Mouse (Mus musculus) c-Kit-positive CD71-negative TER-119-negative erythroid progenitor cells, embryonic 14.5 days (primary cell): ENCODE results near the gene Hsph1.

ENCODE experiments used
- DNase-seq: peaks from one replicate; pipeline ENCODE4 v3.0.0-alpha.2; 2013; ENCODE audit warnings: low read depth

Gene Hsph1

DNA sequence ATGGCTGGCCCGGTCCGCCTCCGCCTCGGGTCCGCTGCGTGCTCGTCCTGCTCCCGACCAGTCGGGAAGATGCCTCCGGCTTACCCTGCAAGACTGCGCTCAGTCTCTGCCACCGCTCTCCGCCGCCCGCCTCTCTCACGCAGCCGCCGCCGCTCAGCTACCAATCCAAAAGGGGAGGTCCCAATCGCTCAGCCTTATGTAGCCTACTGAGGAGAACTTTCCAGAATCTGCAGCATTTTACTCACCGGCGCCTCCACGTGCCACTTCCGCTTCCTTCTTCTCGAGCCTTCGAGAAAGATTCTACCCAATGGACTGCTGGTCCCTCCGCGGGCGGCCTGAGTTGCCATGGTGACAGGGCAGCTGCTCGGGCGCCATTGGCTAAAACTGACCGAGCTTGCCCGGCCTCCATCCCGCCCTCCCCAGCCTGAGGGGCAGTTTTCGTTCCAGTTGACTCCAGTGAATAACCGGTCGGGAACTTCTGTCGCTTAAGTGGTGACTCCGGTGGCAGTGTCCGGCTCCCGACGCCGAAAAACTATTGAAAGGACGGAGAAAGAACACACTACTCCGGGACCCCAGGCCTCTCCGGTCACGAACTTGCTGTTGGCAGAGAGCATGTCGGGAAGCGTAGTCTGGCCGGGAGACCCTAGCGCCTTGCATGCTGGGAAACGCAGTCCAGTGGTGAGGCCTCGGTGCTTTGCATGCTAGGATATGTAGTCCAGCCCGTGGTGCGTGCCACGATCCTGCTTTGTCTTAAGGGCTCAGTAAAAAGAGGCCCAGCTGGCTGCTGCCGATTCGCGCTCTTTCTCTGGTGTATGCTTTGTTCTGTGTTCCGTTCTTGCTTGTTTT, at the start of gene Hsph1:
Gene Hsph1, minus strand, starts transcription at position 302 of the 846 bp plus-strand sequence.
- DNase-seq: peak; percentile 93

DNA sequence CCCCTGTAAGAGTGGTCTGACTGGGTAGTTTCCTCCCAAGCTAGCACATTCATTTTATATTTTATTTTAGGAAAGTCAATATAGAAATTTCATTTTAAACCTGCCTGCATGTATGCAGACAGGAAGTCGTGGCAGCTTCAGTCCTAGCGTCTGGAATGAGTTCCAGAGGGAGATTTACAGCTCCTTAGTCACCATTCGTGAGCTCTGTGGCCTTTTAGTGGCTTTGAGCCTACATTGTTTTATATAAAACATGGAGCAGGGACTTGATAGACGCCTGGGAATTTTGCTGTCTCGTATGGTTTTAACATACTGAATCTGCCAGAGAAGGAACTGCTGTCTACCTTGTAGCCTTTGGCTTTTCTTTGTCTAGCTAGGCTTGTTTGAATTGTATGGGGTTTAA, 44.8 kb upstream of the Hsph1 start:
- DNase-seq: no peak

DNA sequence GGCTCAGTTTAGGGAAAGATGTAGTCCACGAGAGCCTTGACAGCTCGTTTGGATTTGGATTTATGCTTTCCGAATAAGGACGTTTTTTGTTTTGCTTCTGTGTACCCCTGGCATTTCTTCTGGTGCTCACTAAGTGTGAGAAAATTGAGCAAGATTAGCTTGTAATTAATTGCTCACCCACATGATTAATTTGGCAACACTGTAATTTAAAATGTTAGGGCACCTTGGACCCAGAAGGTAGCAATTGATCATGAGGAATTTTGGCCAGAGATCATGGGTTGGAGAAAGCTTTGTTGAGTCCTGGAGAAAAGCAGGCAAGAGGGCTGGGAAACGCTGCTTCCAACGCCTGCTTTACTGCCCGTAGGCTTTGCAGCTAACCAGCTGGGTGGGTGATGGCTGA, 43.7 kb upstream of the Hsph1 start:
- no peak for DNase-seq

DNA sequence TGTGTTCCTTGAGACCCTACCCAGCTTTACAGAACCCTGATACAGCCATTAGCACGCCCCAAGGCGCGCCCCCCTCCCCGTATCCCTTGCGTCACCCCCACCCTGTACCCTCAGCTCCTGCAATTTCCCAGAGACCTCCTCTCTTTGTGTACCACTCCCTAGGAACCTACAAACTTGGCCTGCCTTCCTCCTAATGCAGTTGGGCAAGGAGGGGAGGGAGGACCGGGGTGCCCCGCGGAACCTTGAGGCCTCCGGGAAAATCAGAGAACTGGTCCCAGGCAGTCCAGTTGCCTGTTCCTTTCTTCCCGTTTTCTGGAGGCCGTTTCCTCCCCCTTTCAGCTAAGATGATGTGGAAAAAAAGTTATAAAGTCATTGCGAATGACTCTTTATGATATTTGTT, 43.2 kb upstream of the Hsph1 start:
- DNase-seq: no peak

DNA sequence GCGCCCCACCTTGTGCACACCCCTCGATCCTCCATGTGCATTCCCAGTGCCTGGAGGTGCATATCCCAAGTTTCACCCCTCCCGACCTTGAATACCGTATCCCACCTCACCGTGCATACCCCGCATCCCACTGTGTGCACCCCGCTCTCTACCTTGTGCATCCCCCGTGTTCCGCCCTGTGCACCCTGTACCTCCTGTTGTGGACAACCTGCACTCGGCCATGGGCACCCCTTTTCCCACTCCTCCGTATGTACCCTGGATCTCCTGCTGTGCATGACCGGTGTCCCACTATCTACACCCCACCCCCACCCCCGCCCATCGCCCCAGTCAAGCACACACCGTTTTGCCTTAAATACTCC, 42.8 kb upstream of the Hsph1 start:
- no peak for DNase-seq

DNA sequence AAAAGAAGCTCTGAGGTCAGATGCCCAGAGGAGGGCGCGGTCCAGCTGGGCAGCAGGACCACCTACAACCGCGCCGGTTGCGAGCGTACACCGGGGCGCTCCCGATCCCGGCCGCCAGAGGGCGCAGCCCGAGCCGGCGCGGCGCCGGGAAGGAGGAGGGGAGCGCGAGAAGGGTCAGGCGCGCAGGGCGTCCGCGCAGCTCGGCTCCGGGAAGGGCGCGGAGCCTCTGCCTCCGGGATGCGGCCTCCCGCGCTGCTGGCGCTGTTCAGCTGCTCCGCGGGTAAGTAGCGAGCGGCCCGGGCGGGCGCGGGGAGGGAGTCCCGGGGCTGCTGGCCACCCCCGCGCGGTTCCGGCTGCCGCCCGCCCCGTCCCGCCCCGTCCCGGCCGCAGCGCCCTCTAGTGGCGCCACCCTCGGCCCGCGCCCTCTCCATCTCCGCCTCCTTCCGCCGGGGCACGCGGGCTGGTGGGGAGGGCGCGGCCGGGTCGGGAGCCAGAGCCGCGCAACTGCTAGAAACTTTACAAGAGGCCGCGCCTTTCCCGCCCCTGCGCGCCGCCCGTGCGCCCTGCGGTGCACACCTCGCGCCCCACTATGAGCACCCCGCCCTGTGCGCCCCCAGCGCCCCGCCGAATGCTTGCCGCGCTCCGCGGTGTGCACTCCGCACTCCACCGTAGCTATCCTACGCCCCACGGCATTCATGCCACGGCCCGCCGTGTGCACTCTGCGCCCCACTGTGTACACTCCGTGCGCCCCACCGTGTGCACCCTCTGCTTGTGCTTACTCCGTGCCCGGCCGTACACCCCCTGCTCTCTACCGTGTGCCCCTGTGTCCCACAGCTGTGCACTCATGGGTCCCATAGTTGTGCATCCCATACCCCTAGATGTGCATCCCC, 42.2 kb upstream of the Hsph1 start, which contains the start of gene B3glct:
Gene B3glct, plus strand, starts transcription at position 131 of the 890 bp plus-strand sequence.
- peak; percentile 58 for DNase-seq

DNA sequence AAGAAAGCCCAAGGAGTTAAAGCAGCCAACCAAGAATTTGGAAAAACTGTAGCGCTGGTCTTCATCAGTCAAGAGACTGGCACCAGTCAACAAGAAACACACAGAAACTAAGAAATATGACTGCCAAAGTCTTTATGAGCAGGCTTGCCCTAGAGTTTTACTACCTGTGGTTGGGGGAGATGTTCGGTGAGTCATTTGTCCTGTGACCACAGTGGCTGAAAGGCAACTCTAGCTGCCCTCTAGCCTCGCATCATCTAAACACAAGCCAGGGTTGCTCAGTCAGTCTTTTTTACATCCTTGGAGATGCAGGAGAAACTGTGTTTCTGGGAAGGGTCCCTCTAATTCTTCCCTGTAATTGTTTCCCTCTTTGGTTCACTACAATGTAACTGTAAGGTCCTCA, 41.0 kb upstream of the Hsph1 start:
- no peak for DNase-seq

DNA sequence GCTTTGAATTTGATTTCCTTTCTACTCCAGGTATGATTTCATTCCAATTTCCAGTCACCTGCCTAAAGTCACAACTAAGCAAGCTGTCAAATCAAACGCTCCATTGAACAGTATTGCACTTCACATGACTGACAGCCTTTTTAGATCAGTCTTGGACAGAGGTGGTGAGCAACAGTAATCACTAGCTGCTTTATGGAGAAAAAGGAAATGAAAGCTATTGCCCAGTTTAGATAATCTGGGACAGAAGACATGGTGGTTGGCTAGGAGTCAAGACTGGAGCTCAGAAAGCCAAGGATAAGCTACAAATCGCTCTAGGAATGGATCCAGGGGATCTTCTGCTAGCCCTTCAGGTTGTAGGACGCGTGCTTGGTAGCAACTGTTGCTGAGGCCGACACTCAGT, 27.2 kb upstream of the Hsph1 start:
- DNase-seq: no peak

DNA sequence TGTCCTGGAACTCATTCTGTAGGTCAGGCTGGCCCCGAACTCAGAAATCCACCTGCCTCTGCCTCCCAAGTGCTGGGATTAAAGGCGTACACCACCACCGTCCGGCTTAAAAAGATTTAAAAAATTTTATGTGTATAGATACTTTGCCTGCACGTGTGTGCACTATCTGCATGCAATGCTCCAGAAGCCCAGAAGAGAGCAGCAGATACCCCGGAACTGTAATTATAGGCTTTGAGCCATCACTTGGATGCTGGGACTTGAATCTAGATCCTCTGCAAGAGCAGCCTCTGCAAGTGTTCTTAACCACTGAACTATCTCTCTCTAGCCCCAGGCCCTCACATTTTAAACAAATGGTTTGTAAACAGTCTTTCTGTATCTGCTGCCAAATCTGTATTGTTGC, 26.8 kb upstream of the Hsph1 start:
- no peak for DNase-seq

DNA sequence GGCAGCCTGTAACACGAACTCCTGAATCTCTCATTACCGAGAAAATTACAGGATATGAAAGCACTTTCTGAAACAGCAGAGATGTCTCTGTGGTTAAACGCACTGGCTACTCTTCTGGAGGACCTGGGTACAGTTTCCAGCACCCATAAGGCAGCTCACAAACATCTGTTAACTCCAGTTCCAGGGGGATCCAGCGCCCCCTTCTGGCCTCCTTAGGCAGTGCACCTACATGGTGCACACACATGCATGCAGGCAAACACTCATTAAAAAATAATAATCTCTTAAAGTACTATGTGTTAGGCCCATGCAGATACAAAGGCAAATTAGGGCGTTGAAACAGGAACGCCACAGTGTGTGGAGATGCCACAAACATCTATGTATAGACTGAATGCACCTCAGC, 25.3 kb upstream of the Hsph1 start:
- DNase-seq: no peak

DNA sequence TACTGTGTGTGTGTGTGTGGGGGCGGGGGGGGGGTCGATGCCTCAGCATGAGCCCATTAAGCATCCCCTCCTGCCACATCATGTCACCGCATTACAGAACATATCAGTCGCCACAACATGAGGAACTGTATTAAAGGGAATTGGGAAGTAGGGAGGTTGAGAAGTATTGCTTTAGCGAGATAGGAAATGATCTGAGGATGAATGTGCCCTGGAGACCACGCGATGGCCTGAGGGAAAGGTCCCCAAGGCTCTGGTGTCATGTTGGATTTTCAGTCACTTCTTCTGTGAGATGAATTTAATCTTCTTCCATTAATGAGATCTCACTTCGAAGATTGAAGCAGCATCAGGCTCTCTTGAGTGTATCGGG, 23.2 kb upstream of the Hsph1 start:
- no peak for DNase-seq

DNA sequence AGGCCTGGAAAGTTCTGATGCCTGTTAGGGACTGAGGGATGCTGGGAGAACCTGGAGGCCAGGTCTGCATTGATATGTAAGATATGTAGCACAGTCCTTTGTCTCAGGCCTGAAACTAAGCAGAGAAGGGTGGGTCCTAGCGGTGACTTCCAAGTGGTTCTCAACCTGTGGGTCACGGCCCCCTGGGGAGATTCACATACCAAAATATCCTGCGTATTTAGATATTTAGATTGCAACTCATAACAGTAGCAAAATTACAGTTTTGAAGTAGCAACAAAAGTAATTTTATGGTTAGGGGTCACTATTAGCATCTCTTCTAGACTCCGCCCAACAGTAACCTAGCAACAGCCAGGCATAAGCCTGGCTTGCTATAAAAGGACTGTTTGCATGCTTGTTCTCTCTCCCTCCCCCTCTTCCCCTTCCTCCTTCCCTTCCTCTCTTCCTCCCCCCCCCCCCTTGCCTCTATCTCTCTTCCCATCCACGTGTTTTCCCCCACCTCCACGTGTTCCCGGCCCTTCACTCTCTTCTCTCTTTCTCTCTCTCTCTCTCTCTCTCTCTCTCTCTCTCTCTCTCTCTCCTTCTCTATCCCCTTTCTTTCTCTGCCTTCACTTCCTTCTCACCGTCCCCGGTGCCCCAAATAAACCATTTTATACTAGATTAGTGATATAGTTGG, 22.7 kb upstream of the Hsph1 start:
- DNase-seq: no peak

DNA sequence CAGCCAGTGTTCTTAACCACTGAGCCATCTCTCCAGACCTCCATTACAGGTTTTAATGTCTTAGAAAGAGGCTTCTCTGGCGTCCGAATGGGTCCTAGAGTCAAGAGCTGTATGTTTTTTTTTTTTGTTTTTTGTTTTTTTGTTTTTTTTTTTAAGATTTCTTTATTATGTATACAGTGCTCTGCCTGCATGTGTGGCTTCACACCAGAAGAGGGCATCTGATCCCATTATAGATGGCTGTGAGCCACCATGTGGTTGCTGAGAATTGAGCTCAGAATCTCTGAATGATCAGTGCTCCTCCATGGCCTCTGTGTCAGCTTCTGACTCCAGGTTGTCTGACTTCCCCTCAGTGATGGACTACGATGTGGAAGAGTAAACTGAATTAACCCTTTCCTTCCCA, 21.8 kb upstream of the Hsph1 start:
- DNase-seq: no peak

DNA sequence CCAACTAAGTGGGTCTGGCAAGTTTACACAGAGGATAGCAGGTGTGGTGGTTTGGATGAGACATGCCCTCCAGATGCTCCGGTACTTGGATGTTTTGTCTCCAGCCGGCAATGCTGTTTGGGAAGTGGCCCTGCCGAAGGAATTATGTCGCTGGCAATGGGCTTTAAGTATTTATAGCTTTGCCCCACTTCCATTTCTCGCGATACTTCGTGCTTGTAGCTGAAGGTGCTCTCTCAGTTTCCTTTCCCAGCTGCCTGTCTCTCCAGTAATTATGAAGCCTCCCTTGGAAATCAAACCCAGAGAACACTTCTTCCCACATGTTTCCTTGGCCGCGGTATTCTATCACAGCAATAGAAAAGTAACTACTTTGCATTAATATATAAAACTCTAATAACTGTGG, 19.5 kb upstream of the Hsph1 start:
- no peak for DNase-seq

DNA sequence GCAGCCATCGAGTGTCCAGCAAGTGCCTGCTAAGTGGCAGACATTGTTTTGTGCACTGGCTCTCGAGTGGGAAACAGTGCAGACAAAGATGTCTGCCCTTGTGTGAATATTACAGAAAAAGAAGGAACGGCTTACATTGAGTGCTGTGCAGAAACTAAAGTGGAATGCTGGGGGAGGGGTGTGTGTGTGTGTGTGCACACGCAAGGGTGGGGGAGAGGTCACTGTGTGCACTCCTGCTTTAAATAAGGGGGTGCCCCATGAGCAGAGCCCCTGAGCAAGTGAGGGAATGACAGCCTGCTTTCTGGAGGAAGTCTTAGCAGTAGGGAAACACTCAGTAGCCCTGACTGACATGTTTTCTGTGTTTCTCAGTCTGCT, 14.0 kb upstream of the Hsph1 start:
- no peak for DNase-seq

DNA sequence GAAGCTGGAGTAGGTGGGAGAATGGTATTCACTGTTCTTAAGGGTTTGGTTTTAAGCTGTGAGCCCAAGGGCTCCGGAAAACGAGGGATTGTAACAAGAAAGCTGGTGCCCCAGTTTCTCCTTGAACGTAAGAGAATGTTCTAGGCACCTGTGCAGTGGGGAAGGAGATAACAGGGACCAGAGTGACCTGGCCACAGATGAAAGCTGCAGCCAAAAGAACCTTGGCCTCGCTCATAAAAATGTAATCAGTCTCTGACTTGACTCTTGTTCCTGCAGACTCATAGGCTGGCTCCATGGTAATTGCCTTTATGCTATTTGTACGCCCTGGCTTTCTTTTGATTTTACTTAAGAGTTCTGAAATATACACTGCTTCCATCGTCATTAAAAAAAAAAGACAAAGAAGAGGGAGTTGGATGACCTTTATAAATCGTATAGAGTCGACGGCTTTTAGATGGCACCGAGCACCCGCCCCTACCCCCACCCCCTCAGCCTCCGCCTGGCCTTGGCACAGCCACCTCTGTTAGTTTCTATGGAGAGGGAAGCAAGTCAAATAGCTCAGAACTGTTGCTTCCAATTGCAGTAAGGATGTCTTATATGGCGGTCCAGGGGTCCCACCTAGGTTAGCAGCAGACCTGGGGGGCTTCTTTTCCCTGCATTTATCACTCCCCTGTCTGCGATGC, 13.5 kb upstream of the Hsph1 start:
- DNase-seq: no peak

DNA sequence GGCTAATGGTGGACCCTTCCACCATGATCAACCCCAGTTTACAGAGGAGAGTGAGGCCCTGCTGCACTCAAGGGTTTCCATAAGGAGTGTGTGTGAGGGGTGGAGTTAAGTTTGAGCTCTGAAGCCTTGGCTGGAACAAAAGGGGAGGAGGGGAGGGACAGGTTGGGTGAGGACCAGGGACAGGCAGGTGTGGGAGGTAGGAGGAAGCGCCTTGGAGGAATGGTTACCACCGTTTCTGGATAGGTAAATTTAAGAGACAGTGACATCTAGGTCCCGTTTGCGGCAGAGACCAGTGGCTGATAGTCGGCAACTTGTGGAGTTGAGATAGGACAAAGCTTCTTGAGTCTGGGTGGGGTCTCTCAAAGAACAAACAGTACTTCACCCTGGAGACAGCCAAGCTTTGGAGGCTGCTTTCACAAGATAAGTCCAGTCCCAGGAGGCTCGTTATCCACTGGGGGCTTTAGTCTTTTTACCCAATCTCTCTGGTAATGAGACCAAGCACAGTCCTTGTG, 12.8 kb upstream of the Hsph1 start:
- peak; percentile 54 for DNase-seq

DNA sequence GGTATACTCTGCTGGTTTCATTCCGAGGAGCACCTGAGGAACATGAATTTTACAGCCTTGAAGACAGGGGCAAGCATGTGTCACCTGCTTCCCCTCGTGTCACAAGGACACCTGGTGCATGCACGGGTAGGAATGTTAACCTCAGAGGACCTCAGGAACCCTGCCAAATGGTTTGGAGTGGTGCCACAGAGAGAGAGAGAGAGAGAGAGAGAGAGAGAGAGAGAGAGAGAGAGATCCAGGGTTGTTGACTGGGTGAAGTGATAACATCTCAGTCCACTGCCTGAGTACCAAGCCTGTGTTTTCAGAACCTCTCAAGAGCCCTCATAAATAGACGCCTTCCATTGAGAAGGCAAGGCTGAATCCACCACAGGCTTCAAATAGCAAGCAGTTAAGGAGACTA, 12.0 kb upstream of the Hsph1 start:
- DNase-seq: no peak

DNA sequence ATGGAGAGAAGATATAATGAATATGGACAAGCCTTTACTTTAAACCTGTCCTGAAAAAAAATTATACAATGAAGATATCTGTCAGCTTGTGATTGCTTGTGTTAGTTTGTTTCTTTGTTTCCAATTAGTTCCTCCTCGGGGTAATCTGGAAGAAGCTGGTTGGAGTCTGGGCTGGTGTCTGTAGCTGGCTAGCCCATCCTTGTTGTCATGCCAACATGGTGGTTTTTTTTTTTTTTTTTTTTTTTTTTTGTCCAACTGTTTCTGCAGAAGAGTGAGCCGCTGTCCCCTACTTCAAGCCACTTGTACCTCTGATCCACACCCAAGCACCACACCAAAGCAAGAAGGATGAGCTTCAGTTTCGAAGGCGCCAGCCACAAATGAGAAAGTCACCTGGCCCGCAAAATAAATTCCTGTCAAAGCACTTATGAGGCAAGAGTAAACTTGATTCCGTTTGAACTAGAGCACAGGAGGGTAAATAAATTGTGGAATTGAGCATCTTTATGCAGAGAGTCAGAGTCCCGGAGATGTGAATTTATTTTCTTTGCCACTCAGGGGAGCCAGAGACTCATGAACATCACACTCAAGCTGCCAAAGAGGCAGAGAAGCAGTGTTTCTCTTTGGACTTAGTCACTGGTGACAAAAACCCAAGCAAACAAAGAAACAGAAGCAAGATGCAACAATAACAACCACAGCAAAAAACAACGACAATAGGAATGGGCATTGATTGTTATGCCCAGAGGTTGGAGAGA, 11.4 kb upstream of the Hsph1 start:
- no peak for DNase-seq

DNA sequence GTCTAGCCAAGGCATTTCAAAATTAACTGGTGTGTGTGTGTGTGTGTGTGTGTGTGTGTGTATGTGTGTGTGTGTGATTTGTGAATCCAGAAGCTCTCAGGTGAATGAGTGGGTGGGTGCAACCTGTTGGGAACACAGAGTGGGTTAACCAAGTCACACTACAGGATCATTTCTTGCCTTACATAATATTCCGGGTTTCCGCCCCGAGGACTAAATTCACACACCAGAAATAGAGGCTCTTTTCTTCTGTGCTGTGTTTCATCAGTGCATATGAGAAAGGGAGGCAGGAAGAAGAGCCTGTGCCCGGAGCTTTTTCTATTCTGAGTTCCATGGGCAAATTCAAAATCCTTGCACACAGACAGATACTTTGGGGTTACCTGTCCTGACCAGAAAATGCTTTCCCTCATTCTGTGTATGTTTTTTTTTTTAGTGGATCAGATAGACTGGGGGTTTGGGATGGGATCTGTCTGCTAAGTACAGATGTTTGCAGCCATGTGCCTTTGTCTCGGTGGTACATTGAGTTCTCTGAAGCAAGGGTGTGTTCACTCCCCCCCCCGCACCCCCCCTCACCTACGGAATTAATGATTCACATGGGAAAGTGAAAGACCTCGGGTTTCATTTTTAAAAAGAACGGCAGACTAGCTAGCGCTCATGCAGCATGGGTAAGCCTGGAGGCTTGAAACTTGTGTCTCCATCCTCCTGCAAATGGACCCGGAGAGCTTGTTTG, 6.8 kb upstream of the Hsph1 start:
- no peak for DNase-seq

DNA sequence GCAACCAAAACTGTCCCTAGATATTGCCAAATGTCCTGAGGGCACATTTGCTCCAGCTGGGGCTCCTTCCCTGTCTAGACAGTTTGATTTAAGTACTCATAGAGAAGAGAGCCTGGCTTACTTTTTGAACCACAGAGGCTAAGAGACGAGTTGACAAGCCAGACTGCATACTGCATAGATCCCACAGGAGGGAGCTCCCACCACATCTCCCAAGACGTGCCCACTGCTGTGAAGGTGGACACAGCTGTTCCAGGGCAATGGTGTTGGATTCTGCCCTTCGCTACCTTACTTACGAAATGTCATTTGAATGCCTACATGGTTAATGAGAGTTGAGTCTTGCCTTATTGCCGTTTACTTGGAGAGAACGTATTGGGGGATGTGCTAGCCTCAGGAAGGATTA, 6.2 kb upstream of the Hsph1 start:
- DNase-seq: no peak
